Mouse (Mus musculus) right cerebral cortex, postnatal 4 days (tissue): ENCODE data around the gene Tnfrsf19.

ENCODE experiments used
- DNase-seq: peaks from one replicate; pipeline ENCODE4 v3.0.0-alpha.2; 2022

Gene Tnfrsf19

GRCm38 (mm10) chr14:60957611-60958157 lies 88.6 kb downstream of the Tnfrsf19 start:
- DNase-seq: no peak

- DNase-seq: no peak
Observed at GRCm38 (mm10) chr14:60937481-60938039, 108.7 kb downstream of the Tnfrsf19 start.

GRCm38 (mm10) chr14:60935705-60936104 lies 110.6 kb downstream of the Tnfrsf19 start:
- DNase-seq: no peak

GRCm38 (mm10) chr14:60926011-60926410 lies 120.3 kb downstream of the Tnfrsf19 start:
- no peak for DNase-seq

- no peak for DNase-seq
Observed at GRCm38 (mm10) chr14:60916661-60917060, 129.6 kb downstream of the Tnfrsf19 start.
